Mouse (Mus musculus): ENCODE results near the gene Serpinf2.

The Serpinf2 gene

GRCm38 (mm10) chr11:75439363-75439762 lies at the start of gene Serpinf2:
TSS of gene Serpinf2 (minus strand) at chr11:75439591.
- DNase-seq (ENCODE audit: extremely low spot score): no peak

GRCm38 (mm10) chr11:75487496-75487895 lies 48.1 kb upstream of the Serpinf2 start:
- no peak for DNase-seq (ENCODE audit: extremely low spot score)

- peak; percentile 97 for DNase-seq (ENCODE audit: extremely low spot score)
Measured at GRCm38 (mm10) chr11:75486601-75487285, 47.4 kb upstream of the Serpinf2 start, which contains the start of gene Prpf8. TSS of gene Prpf8 (plus strand) at chr11:75486816.

- no peak for DNase-seq (ENCODE audit: extremely low spot score)
Measured at GRCm38 (mm10) chr11:75486192-75486591, 46.8 kb upstream of the Serpinf2 start.

GRCm38 (mm10) chr11:75473376-75473775 lies 34.0 kb upstream of the Serpinf2 start:
- no peak for DNase-seq (ENCODE audit: extremely low spot score)

- no peak for DNase-seq (ENCODE audit: extremely low spot score)
Measured at GRCm38 (mm10) chr11:75472469-75473081, 33.2 kb upstream of the Serpinf2 start.

GRCm38 (mm10) chr11:75470675-75471074 lies 31.3 kb upstream of the Serpinf2 start:
- DNase-seq (ENCODE audit: extremely low spot score): no peak

- no peak for DNase-seq (ENCODE audit: extremely low spot score)
Measured at GRCm38 (mm10) chr11:75469261-75469660, 29.9 kb upstream of the Serpinf2 start.

- DNase-seq (ENCODE audit: extremely low spot score): no peak
Measured at GRCm38 (mm10) chr11:75468410-75468809, 29.0 kb upstream of the Serpinf2 start.

- DNase-seq (ENCODE audit: extremely low spot score): peak; percentile 70
Measured at GRCm38 (mm10) chr11:75467512-75468215, 28.3 kb upstream of the Serpinf2 start.

GRCm38 (mm10) chr11:75466731-75467505 lies 27.5 kb upstream of the Serpinf2 start:
- no peak for DNase-seq (ENCODE audit: extremely low spot score)

GRCm38 (mm10) chr11:75465051-75465450 lies 25.7 kb upstream of the Serpinf2 start:
- DNase-seq (ENCODE audit: extremely low spot score): no peak

GRCm38 (mm10) chr11:75464417-75464816 lies 25.0 kb upstream of the Serpinf2 start:
- DNase-seq (ENCODE audit: extremely low spot score): no peak

- no peak for DNase-seq (ENCODE audit: extremely low spot score)
Measured at GRCm38 (mm10) chr11:75463624-75464023, 24.2 kb upstream of the Serpinf2 start.

GRCm38 (mm10) chr11:75462865-75463336 lies 23.5 kb upstream of the Serpinf2 start:
- DNase-seq (ENCODE audit: extremely low spot score): peak; percentile 86

- peak; percentile 59 for DNase-seq (ENCODE audit: extremely low spot score)
Measured at GRCm38 (mm10) chr11:75462253-75462783, 22.9 kb upstream of the Serpinf2 start.

GRCm38 (mm10) chr11:75461743-75462252 lies 22.4 kb upstream of the Serpinf2 start:
- DNase-seq (ENCODE audit: extremely low spot score): peak; percentile 42

GRCm38 (mm10) chr11:75460844-75461742 lies 21.7 kb upstream of the Serpinf2 start, which contains the start of gene Tlcd2:
TSS of gene Tlcd2 (plus strand) at chr11:75461715.
- DNase-seq (ENCODE audit: extremely low spot score): peak; percentile 99

GRCm38 (mm10) chr11:75460103-75460843 lies 20.9 kb upstream of the Serpinf2 start:
- DNase-seq (ENCODE audit: extremely low spot score): peak; percentile 90

- DNase-seq (ENCODE audit: extremely low spot score): no peak
Measured at GRCm38 (mm10) chr11:75459751-75460102, 20.3 kb upstream of the Serpinf2 start.

All from embryo, embryonic 9.5 days (tissue).